Mouse (Mus musculus): Measurements from ENCODE around the gene Fam131c. TPM values are rescaled to one million over a fixed set of nuclear protein-coding genes. Genes with fewer than 3 reads are reported as not detected.

The Fam131c gene
- polyA plus RNA-seq (2012) = not detected in 2 replicates

DNA sequence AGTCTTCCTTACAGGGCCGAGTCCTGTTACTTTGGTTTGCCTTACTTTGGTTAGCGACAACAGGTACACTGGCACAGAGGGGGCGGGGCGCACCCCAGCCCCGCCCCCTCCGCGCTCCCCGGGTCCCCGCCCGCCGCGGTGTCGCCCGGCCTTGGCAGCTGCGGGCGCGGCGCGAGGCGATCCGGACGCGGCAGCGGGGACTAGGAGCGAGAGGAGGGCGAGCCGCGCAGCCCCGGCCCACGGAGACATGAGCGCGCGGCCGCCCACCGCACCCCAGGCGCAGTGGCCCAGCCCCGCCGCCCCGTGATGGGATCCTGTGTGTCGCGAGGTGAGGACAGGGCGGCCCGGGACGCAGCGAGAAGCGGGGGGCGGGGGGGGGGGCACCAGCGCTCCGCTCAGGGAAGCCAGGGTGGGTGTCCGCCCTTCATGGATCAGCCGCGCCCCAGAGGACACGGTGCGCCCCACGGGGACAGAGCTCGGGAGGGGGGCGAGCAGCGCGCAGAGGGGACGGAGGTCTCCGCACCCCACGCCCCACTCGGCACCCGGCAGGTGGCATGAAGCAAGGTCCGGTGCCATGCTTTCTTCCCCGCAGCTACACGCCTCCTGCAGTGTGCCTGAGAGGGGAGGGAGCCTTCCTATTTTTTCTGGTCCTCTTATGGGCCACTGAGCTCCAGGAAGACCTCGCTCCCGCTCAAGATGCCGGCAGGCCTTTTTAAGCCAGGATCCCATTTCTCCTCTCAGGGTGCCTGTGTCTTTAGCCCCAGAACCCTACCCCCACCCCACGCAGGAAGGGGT, at the start of gene Fam131c:
Fam131c (plus strand) TSS at position 224 of the 795 bp plus-strand sequence.
- TF ChIP-seq GATA1 (IDR thresholded peaks at IDR 0.05; ENCODE audit: low read length) = no peak

DNA sequence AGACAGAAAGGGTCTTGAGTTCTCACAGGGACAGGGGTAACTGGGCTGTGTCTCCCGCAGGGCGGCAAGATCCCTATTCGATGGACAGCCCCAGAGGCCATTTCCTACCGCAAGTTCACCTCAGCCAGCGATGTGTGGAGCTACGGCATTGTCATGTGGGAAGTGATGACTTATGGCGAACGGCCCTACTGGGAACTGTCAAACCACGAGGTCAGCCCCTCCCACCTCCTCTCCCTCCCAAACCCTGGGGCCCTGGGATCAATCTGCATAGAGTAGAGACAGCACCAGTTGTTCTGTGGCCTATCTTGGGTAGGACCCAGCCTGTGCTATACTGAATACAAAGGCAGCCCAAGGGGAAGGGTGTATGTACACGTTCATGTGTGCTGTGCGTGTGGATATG, 45.5 kb upstream of the Fam131c start:
- TF ChIP-seq GATA1 (IDR thresholded peaks at IDR 0.05; ENCODE audit: low read length) = no peak

GRCm38 (mm10) chr4:141324771-141325191, 43.2 kb upstream of the Fam131c start:
- TF ChIP-seq GATA1 (IDR thresholded peaks at IDR 0.05; ENCODE audit: low read length) = no peak

GRCm38 (mm10) chr4:141325636-141326035, 42.4 kb upstream of the Fam131c start:
- TF ChIP-seq GATA1 (IDR thresholded peaks at IDR 0.05; ENCODE audit: low read length) = no peak

DNA sequence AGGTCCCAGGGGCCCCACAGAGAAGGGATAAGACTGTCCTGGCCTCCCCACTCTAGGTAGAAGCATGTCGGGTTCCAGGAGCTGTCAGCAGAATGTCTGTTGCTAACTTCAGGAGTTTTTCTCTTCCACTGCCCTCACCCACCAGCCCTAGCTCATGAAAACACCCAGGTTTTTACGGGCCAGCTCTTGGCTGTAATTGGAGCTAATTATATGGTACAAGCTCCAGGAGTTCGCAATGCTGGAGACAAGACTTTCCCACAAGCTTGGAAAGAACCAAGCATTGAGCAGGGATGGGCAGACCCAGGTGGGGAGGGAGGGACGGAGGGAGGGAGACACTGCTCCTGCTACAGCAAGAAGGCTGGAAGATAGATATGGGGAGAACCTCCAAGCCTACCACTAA, 40.9 kb upstream of the Fam131c start:
- TF ChIP-seq GATA1 (IDR thresholded peaks at IDR 0.05; ENCODE audit: low read length) = no peak

GRCm38 (mm10) chr4:141328742-141329141, 39.3 kb upstream of the Fam131c start:
- no peak for TF ChIP-seq GATA1 (IDR thresholded peaks at IDR 0.05; ENCODE audit: low read length)

- no peak for TF ChIP-seq GATA1 (IDR thresholded peaks at IDR 0.05; ENCODE audit: low read length)
Observed at GRCm38 (mm10) chr4:141329968-141330367, 38.1 kb upstream of the Fam131c start.

- no peak for TF ChIP-seq GATA1 (IDR thresholded peaks at IDR 0.05; ENCODE audit: low read length)
Observed at GRCm38 (mm10) chr4:141331446-141331845, 36.6 kb upstream of the Fam131c start.

DNA sequence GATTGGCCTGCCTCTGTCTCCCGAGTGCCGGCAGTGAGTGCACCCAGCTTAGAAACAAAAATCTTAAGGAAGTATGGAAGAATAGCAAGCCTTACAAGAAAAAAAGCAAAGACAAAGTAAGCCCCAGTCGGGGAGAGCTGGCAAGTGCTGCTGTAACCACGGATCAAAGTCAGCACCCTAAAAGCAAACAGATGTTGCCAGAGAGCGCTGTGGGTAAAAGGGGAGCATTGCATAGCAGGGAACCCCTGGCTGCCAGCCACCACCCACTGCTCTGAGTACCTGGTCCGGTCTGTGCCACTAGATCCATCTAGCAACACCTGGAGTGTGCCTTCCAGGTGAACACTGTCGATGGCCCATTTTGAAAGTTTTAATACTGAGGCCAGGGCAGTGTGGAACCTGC, 35.8 kb upstream of the Fam131c start:
- TF ChIP-seq GATA1 (IDR thresholded peaks at IDR 0.05; ENCODE audit: low read length) = no peak

DNA sequence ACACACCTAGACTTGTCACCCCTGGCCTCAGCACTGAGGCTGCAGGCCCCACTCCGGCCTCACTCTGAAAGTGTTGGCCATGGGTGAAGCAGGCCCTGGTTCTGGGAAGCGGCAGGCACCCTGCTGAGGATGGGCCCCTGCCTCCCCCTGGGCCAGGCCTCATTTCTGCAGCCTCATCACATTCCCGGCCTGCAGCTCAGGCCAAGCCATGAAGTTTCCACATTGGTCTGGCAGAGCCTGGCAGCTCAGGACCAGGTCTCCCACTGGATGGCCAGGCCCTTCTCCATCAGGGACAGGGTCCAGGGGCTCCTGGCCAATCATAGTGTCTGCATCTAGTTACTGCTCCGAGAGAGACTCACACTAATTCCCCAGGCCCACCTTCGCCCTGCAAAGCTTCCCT, 33.3 kb upstream of the Fam131c start:
- TF ChIP-seq GATA1 (IDR thresholded peaks at IDR 0.05; ENCODE audit: low read length) = no peak

DNA sequence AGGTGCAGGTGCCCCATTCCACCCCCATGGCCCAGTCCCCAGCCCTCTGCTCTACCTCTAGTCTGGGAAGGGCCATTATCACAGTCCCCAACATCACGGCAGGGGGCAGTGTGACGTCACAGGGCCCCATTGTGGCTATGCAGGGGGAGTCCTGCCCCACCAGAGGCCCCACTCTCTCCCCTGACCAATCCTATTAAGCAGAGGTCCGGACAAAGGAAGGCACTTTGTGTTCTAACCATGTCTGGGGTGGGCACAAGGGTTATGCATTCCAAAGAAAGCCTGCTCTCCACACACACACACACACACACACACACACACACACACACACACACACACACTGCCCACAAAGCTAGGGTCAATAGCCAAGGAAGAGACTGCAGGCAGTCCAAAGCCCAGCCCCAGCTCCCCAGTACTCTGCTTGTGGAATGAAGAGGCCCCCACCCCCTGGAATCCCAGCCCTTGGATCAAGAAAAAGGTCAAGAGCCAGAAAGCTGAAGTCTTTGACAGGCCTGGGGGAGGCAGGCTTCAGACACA, 32.7 kb upstream of the Fam131c start:
- TF ChIP-seq GATA1 (IDR thresholded peaks at IDR 0.05; ENCODE audit: low read length) = no peak

GRCm38 (mm10) chr4:141336196-141336595, 31.8 kb upstream of the Fam131c start:
- no peak for TF ChIP-seq GATA1 (IDR thresholded peaks at IDR 0.05; ENCODE audit: low read length)

- no peak for TF ChIP-seq GATA1 (IDR thresholded peaks at IDR 0.05; ENCODE audit: low read length)
Observed at GRCm38 (mm10) chr4:141337986-141338385, 30.0 kb upstream of the Fam131c start.

DNA sequence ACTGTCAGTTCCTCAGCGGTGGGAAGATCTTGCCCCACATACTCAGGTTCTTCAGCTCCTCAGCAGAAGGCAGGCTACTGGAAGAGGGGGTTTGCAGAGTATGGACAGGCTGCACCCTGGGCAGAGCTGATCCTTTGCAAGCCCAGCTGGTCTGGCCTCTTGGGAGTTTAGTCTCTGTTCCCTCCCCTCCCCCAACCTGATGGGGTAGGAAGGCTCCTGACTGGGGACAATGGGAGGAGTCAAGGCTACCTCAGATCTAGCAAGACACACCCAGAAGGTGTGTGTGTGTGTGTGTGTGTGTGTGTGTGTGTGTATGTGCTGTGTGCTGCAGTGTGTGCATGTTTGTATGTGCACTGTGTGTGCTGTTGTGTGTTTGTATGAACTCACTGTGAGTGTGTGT, 29.2 kb upstream of the Fam131c start:
- no peak for TF ChIP-seq GATA1 (IDR thresholded peaks at IDR 0.05; ENCODE audit: low read length)

- no peak for TF ChIP-seq GATA1 (IDR thresholded peaks at IDR 0.05; ENCODE audit: low read length)
Observed at GRCm38 (mm10) chr4:141341477-141341876, 26.5 kb upstream of the Fam131c start.

- no peak for TF ChIP-seq GATA1 (IDR thresholded peaks at IDR 0.05; ENCODE audit: low read length)
Observed at GRCm38 (mm10) chr4:141343515-141343914, 24.5 kb upstream of the Fam131c start.

- no peak for TF ChIP-seq GATA1 (IDR thresholded peaks at IDR 0.05; ENCODE audit: low read length)
Observed at GRCm38 (mm10) chr4:141345219-141345618, 22.8 kb upstream of the Fam131c start.
